Mouse (Mus musculus): Measurements from ENCODE around the gene Utp3.

Gene Utp3

GRCm38 (mm10) chr5:88569541-88569940 is 15.3 kb downstream of the Utp3 start:
- DNase-seq (ENCODE audit: low spot score) = no peak

DNA sequence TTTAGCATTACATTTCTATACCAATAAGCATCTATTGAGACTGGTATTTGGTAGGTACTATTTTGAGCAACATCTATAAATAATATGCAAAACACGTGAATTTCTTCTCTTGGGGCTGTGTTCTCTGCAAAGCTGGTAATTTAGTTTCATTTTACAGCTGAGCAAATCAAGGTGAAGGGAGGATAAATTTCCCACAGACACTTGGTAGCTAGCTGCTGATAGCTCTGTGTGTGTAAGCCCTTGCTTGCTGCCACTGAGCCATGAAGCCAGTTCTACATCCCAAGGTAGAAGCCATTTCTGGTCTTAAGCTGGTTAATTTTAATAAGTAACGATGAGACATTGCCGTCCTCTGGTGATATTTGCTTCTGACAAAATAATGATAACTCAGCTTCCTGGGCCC is 20.6 kb downstream of the Utp3 start:
- no peak for DNase-seq (ENCODE audit: low spot score)

DNA sequence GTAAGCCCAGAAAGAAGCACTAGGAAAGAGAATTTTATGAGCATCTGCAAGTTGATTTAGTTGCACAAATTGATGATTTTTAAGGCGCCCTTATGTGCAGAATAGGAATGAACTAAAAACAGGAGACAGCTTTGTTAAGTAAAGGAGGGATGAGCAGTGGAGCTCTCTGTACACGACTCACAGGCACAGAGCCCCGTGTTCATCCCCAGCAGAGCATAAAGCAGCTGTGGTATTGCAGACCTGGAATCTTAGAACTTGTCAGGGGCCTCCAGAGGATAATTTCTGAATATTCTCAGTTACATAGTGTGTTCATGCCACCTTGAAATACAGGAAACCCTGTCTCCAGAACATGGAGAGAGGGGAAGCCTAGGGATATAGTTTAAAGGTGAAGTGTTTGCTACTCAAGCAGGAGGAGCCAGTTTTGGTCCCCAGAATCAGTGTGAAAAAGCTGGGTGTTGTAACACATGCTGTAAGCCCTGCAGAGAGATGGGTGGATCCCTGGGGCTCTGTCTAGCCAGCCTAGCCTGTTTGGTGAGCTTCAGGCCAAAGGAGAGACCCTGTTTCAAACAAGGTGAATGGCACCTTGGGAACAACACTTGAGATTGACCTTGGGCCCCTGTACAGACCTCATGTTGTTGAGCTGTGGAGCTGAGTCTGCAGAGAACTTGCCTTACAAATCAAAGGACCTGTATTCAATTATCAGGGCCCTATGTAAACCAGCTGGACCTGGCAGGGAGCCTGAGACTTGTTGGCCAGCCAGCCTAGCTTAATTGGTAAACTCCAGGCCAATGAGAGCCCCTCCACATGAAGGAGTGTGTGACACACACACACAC is 21.5 kb downstream of the Utp3 start:
- no peak for DNase-seq (ENCODE audit: low spot score)

- no peak for DNase-seq (ENCODE audit: low spot score)
These were observed 26.4 kb downstream of the Utp3 start for GRCm38 (mm10) chr5:88580681-88581080.

GRCm38 (mm10) chr5:88581343-88581742 is 27.1 kb downstream of the Utp3 start:
- no peak for DNase-seq (ENCODE audit: low spot score)

DNA sequence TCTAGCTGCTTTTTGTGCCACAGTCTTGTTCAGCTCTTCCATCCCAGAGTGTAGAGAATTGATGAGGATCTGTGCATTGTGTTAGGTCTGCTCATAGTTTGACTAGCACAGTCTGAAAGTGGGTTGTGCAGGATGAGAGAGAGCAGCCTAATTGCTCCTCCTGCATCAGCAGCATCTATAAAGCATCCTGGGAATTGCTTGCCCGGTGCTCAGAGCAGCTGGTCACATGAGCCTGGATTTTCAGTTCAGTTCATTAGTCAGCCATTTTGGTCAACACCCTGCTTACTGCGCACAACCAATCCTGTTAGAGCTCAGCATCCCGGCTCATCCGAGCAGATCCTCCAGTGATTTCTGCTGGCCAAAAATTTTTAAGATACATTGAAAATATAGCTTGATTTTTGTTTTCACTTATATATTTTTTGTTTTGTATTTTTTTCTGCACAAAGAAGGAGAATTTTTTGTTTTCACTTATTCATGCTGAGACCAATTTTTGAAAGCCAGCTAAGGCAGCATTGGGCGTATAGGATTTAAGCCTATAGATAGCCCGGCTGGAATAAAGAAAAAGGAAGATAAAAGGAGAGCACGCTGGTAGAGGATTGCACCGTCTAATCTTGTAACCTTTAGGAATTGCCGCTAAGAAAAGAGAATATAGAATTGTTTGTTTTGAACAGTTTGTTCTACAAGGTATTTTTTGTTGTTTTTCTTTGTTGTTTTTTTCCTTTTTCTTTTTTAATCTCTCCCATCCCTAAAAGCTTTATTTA is 29.2 kb downstream of the Utp3 start:
- peak; percentile 92 for DNase-seq (ENCODE audit: low spot score)

DNA sequence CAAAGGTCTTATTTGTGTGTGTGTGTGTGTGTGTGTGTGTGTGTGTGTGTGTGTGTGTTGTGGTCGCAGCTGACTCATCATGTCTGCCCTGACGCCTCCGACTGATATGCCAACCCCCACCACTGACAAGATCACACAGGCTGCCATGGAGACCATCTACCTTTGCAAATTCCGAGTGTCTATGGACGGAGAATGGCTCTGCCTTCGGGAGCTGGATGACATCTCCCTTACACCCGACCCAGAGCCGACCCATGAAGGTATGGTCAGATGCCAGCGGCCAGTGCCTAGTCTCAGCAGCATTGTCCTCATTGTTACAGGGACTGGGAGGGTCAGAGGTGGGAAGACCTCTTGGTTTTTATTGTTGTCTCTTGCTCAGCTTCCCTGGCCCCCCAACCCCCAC is 29.8 kb downstream of the Utp3 start:
- peak; percentile 58 for DNase-seq (ENCODE audit: low spot score)

DNA sequence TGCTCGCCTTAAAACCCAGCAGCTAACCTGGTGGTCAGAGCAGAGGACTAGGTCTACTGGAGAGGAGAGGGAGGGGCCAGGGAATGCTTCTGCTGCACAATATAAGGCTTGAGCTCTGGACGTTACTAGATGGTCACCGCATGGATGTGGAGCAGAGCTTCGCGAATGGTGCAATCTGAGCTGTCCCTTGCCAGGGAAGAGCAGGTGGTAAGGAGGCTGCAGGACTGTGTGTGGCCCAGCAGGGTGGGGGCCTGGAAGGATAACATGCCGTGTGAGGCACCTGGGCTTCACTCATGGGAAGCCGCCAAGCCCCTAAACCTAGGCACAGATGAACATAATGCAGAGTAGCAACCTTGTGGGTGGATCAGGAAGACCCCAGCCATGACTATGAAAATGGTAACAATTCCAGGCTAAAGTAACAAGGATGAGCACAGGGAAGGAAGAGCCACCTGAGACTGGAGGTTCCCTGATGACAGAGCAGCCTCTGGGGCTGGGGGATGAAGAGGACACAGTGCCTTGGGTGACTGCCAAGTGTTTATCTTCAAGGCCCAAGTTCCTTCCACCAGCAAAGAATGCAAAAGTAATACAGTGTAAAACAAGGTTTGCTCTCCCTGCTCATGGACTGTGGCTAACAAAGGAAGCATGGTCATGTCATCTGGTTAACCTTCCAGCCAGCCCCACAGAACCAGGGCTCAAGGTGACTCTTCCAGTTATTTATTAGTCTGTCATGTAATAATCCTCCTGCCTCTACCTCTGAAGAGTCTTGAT is 32.3 kb downstream of the Utp3 start:
- no peak for DNase-seq (ENCODE audit: low spot score)

- peak; percentile 47 for DNase-seq (ENCODE audit: low spot score)
These were observed 33.1 kb downstream of the Utp3 start for GRCm38 (mm10) chr5:88587211-88587934.

GRCm38 (mm10) chr5:88588481-88588880 is 34.2 kb downstream of the Utp3 start:
- no peak for DNase-seq (ENCODE audit: low spot score)

- DNase-seq (ENCODE audit: low spot score) = no peak
These were observed 39.3 kb downstream of the Utp3 start for GRCm38 (mm10) chr5:88593421-88594172.

DNA sequence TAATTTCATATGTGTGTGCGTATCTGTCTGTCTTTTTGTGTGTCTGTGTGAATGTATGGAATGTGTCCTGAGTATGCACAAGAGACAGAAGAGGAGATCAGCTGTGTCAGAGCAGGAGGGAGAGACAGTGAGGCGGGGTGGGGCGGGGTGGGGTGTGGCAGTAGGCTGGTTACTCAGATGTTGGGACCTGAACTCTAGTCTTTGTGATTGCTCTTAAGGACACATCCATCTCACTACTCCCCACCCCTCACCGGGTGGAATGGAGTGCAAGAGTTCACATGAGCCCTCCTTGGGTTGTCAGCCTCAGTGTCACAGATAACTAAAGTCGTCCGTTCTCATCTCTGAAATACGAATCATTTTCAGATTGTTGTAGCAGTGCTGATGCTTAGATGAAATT is 39.9 kb downstream of the Utp3 start:
- DNase-seq (ENCODE audit: low spot score) = no peak

- DNase-seq (ENCODE audit: low spot score) = no peak
These were observed 41.5 kb downstream of the Utp3 start for GRCm38 (mm10) chr5:88595537-88596455.

DNA sequence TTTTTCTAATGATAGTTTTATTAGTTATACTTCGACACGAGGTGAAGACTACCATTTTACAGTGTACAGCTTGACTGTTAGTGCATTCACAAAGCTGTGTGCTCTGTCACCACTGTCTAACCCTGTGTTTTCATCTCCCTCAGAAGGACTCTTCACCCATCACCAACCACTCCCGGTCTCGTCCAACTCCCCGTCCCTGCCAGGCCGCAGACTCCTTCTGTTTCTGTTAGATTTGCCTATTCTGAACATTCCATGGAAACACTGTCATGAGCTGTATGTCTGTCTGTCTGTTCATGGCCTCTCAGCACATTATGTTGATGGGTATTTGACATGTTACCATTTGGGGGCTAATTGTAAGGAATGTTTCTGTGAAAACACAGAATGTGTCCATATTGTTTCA is 44.7 kb downstream of the Utp3 start:
- no peak for DNase-seq (ENCODE audit: low spot score)

- DNase-seq (ENCODE audit: low spot score) = no peak
These were observed 47.8 kb downstream of the Utp3 start for GRCm38 (mm10) chr5:88602030-88602429.

- no peak for DNase-seq (ENCODE audit: low spot score)
These were observed 48.5 kb downstream of the Utp3 start for GRCm38 (mm10) chr5:88602713-88603112.

- no peak for DNase-seq (ENCODE audit: low spot score)
These were observed 49.8 kb downstream of the Utp3 start for GRCm38 (mm10) chr5:88604046-88604445.

GRCm38 (mm10) chr5:88604641-88605358 is 50.5 kb downstream of the Utp3 start:
- DNase-seq (ENCODE audit: low spot score) = no peak
